28 mouse cellular contexts compared by ENCODE assay signal in genomic region chr6:18589436-18589835, GRCm38 (mm10).
"Had no signal": no experiment of that assay in that cellular context is flagged by ENCODE, and none has a peak within 500 bp of the region (broad histone marks: within the 10 kb centered on the region; RNA-seq: fewer than 3 reads in every experiment).

No protein-coding gene starts in this region.

- H3K4me3 ChIP-seq: embryonic facial prominence, embryonic 10.5 days; embryonic facial prominence, embryonic 12.5 days; embryonic facial prominence, embryonic 13.5 days; embryonic facial prominence, embryonic 15.5 days; erythroblast, embryonic 14.5 days; forebrain, embryonic 10.5 days; forebrain, embryonic 12.5 days; forebrain, embryonic 13.5 days; forebrain, embryonic 15.5 days; gastrocnemius, adult 2 months; heart, adult 2 months; heart, embryonic 10.5 days had no signal

- DNase-seq: cerebellum, adult 9-10 months; cerebellum, adult 9-11 months; cerebellum, postnatal 10 days; cerebellum, postnatal 14 days; cerebellum, postnatal 25 days; cerebellum, postnatal 36 days; embryo, embryonic 11 days; forebrain, postnatal 0 days; gastrocnemius, adult 2 months; gastrocnemius, postnatal 10 days; gastrocnemius, postnatal 14 days; gastrocnemius, postnatal 25 days; gastrocnemius, postnatal 36 days; heart, adult 11 months; heart, adult 18-20 months; heart, adult 2 months had no signal

- H3K9me3 ChIP-seq: embryonic facial prominence, embryonic 10.5 days; embryonic facial prominence, embryonic 12.5 days; embryonic facial prominence, embryonic 13.5 days; embryonic facial prominence, embryonic 15.5 days; forebrain, embryonic 10.5 days; forebrain, embryonic 12.5 days; forebrain, embryonic 13.5 days; forebrain, embryonic 15.5 days; heart, embryonic 10.5 days had no signal

- H3K27me3 ChIP-seq: embryonic facial prominence, embryonic 12.5 days; embryonic facial prominence, embryonic 13.5 days; embryonic facial prominence, embryonic 15.5 days; forebrain, embryonic 12.5 days; forebrain, embryonic 13.5 days; forebrain, embryonic 15.5 days had no signal

- H3K4me1 ChIP-seq: embryonic facial prominence, embryonic 10.5 days; embryonic facial prominence, embryonic 12.5 days; embryonic facial prominence, embryonic 13.5 days; embryonic facial prominence, embryonic 15.5 days; forebrain, embryonic 10.5 days; forebrain, embryonic 12.5 days; forebrain, embryonic 13.5 days; forebrain, embryonic 15.5 days; heart, embryonic 10.5 days had no signal

- H3K27ac ChIP-seq: embryonic facial prominence, embryonic 10.5 days; embryonic facial prominence, embryonic 12.5 days; embryonic facial prominence, embryonic 13.5 days; embryonic facial prominence, embryonic 15.5 days; forebrain, embryonic 10.5 days; forebrain, embryonic 12.5 days; forebrain, embryonic 13.5 days; forebrain, embryonic 15.5 days; gastrocnemius, adult 2 months; heart, adult 2 months; heart, embryonic 10.5 days had no signal

- H3K36me3 ChIP-seq: embryonic facial prominence, embryonic 10.5 days; embryonic facial prominence, embryonic 12.5 days; embryonic facial prominence, embryonic 13.5 days; embryonic facial prominence, embryonic 15.5 days; forebrain, embryonic 10.5 days; forebrain, embryonic 12.5 days; forebrain, embryonic 15.5 days; heart, embryonic 10.5 days had no signal

- ATAC-seq: forebrain, embryonic 13.5 days; forebrain, embryonic 14.5 days; forebrain, embryonic 15.5 days; forebrain, embryonic 16.5 days; forebrain, postnatal 0 days had no signal
